Mouse (Mus musculus) CH12.LX (cell line): Measurements from ENCODE around the gene Errfi1. TPM values are rescaled to one million over a fixed set of nuclear protein-coding genes. Genes with fewer than 3 reads are reported as not detected.

Source experiments
- DNase-seq: peaks from one replicate; pipeline ENCODE4 v3.0.0-alpha.2; 2013; ENCODE audit errors: extremely low read depth
- H3K27ac ChIP-seq: 2 replicates; pipeline ENCODE4 v1.5.1; 2012; ENCODE audit warnings: low read depth, mild to moderate bottlenecking, control low read depth, moderate library complexity; ENCODE audit not compliant: insufficient read depth
- H3K27me3 ChIP-seq: replicated peaks from 2 replicates; pipeline ENCODE3; 2012; ENCODE audit warnings: inconsistent platforms
- H3K36me3 ChIP-seq, 2 experiments: replicated peaks in 1 of 2; 2 replicates each; pipeline versions ENCODE3 to v1.6.1; 2012; ENCODE audit warnings: inconsistent platforms in 1 of 2, low read length in 1 of 2, mild to moderate bottlenecking in 1 of 2, mixed read lengths in 1 of 2, moderate library complexity in 1 of 2; ENCODE audit not compliant: control insufficient read depth in 1 of 2, insufficient read depth in 1 of 2
- H3K4me1 ChIP-seq, 2 experiments: 2 replicates each; pipeline ENCODE4 v1.6.1; 2012; ENCODE audit warnings: inconsistent platforms in 1 of 2, moderate library complexity in 1 of 2; ENCODE audit not compliant: insufficient read depth in 2 of 2, control insufficient read depth in 1 of 2
- H3K4me2 ChIP-seq: 2 replicates; pipeline ENCODE4 v1.6.1; 2012; ENCODE audit warnings: low read depth, mild to moderate bottlenecking, control low read depth; ENCODE audit not compliant: poor library complexity, insufficient read depth, severe bottlenecking
- H3K4me3 ChIP-seq, 3 experiments: fragments of 150-350 bp in 1 of 3; sonication (generic) in 1 of 3; replicated peaks in 1 of 3; 2 replicates each; pipeline versions ENCODE3 to v1.5.1; 2011 to 2012; ENCODE audit warnings: low read depth in 2 of 3, low read length in 2 of 3, mild to moderate bottlenecking in 2 of 3, moderate library complexity in 2 of 3, control low read depth in 1 of 3, improper control_type of control experiment in 1 of 3, inconsistent platforms in 1 of 3, mixed read lengths in 1 of 3; ENCODE audit not compliant: poor library complexity in 1 of 3
- H3K79me2 ChIP-seq: replicated peaks from 2 replicates; pipeline ENCODE4 v1.6.1; 2012; ENCODE audit warnings: mild to moderate bottlenecking, moderate library complexity; ENCODE audit not compliant: control insufficient read depth, poor library complexity, insufficient read depth, severe bottlenecking; ENCODE audit errors: extremely low read depth
- H3K9ac ChIP-seq: 2 replicates; pipeline ENCODE4 v1.6.1; 2012; ENCODE audit warnings: low read depth, mild to moderate bottlenecking, control low read depth, moderate library complexity; ENCODE audit not compliant: insufficient read depth
- H3K9me3 ChIP-seq: replicated peaks from 2 replicates; pipeline ENCODE3; 2012; ENCODE audit warnings: low read length, inconsistent platforms, mixed read lengths
- CHD1 ChIP-seq: IDR thresholded peaks from 2 replicates; pipeline ENCODE4 v1.6.1; 2012; ENCODE audit warnings: low read depth, low read length, improper control_type of control experiment, inconsistent platforms
- CHD2 ChIP-seq: IDR thresholded peaks from 2 replicates; pipeline ENCODE4 v1.6.1; 2011; ENCODE audit warnings: low read length, improper control_type of control experiment
- CTCF ChIP-seq, 2 experiments: IDR thresholded peaks in 1 of 2; conservative IDR thresholded peaks in 1 of 2; 2 replicates each; pipeline ENCODE4 v1.5.1; 2011 to 2012; ENCODE audit warnings: low read depth in 2 of 2, low read length in 2 of 2, improper control_type of control experiment in 1 of 2, inconsistent platforms in 1 of 2, mild to moderate bottlenecking in 1 of 2, moderate library complexity in 1 of 2
- E2F4 ChIP-seq: IDR thresholded peaks from 2 replicates; pipeline ENCODE4 v1.6.1; 2011; ENCODE audit warnings: low read depth, low read length, improper control_type of control experiment; ENCODE audit not compliant: insufficient replicate concordance
- EP300 ChIP-seq: IDR thresholded peaks from 2 replicates; pipeline ENCODE4 v1.6.1; 2011; ENCODE audit warnings: low read length, improper control_type of control experiment
- GABPA ChIP-seq: IDR thresholded peaks from 2 replicates; pipeline ENCODE4 v1.6.1; 2012; ENCODE audit warnings: low read depth, low read length, improper control_type of control experiment, inconsistent platforms; ENCODE audit not compliant: insufficient replicate concordance
- HCFC1 ChIP-seq: IDR thresholded peaks from 2 replicates; pipeline ENCODE4 v1.6.1; 2012; ENCODE audit warnings: low read depth, mild to moderate bottlenecking, inconsistent platforms, low read length, improper control_type of control experiment
- IRF4 ChIP-seq: IDR thresholded peaks from 2 replicates; pipeline ENCODE4 v1.6.1; 2014; ENCODE audit warnings: low read depth, mild to moderate bottlenecking, inconsistent platforms, low read length, improper control_type of control experiment
- JUN ChIP-seq: IDR thresholded peaks from 2 replicates; pipeline ENCODE4 v1.6.1; 2011; ENCODE audit warnings: low read depth, mild to moderate bottlenecking, low read length, improper control_type of control experiment, moderate library complexity; ENCODE audit not compliant: insufficient read depth
- KAT2A ChIP-seq: IDR thresholded peaks from 2 replicates; pipeline ENCODE4 v1.6.1; 2012; ENCODE audit warnings: low read length, improper control_type of control experiment, inconsistent platforms; ENCODE audit not compliant: insufficient replicate concordance
- MAX ChIP-seq: IDR thresholded peaks from 2 replicates; pipeline ENCODE4 v1.6.1; 2011; ENCODE audit warnings: low read length, improper control_type of control experiment
- MAZ ChIP-seq: IDR thresholded peaks from 2 replicates; pipeline ENCODE4 v1.6.1; 2012; ENCODE audit warnings: low read depth, mild to moderate bottlenecking, inconsistent platforms, low read length, improper control_type of control experiment, moderate library complexity
- MXI1 ChIP-seq: IDR thresholded peaks from 2 replicates; pipeline ENCODE4 v1.6.1; 2011; ENCODE audit warnings: mild to moderate bottlenecking, low read depth, low read length, improper control_type of control experiment
- MYC ChIP-seq: IDR thresholded peaks from 2 replicates; pipeline ENCODE4 v1.6.1; 2011; ENCODE audit warnings: low read depth, mild to moderate bottlenecking, improper control_type of control experiment, low read length
- NELFE ChIP-seq: IDR thresholded peaks from 2 replicates; pipeline ENCODE4 v1.6.1; 2011; ENCODE audit warnings: low read depth, low read length, improper control_type of control experiment
- NRF1 ChIP-seq: IDR thresholded peaks from 2 replicates; pipeline ENCODE4 v1.6.1; 2014; ENCODE audit warnings: low read depth, mild to moderate bottlenecking, inconsistent platforms, low read length, improper control_type of control experiment, moderate library complexity
- POLR2A ChIP-seq: IDR thresholded peaks from 2 replicates; pipeline ENCODE4 v1.6.1; 2011; ENCODE audit warnings: low read depth, mild to moderate bottlenecking, improper control_type of control experiment, low read length
- RCOR1 ChIP-seq: conservative IDR thresholded peaks from 2 replicates; pipeline ENCODE4 v1.6.1; 2012; ENCODE audit warnings: low read depth, mild to moderate bottlenecking, inconsistent platforms, low read length, improper control_type of control experiment
- SIN3A ChIP-seq: IDR thresholded peaks from 2 replicates; pipeline ENCODE4 v1.6.1; 2012; ENCODE audit warnings: low read length, improper control_type of control experiment, inconsistent platforms
- SMC3 ChIP-seq: IDR thresholded peaks from 2 replicates; pipeline ENCODE4 v1.6.1; 2011; ENCODE audit warnings: low read depth, low read length, improper control_type of control experiment
- TBP ChIP-seq: conservative IDR thresholded peaks from 2 replicates; pipeline ENCODE4 v1.6.1; 2011; ENCODE audit warnings: low read depth, low read length, improper control_type of control experiment
- UBTF ChIP-seq: IDR thresholded peaks from 2 replicates; pipeline ENCODE4 v1.6.1; 2012; ENCODE audit warnings: low read depth, mild to moderate bottlenecking, inconsistent platforms, low read length, improper control_type of control experiment, moderate library complexity
- USF2 ChIP-seq: conservative IDR thresholded peaks from 2 replicates; pipeline ENCODE4 v1.6.1; 2011; ENCODE audit warnings: low read depth, low read length, improper control_type of control experiment
- ZC3H11A ChIP-seq: IDR thresholded peaks from 2 replicates; pipeline ENCODE4 v1.6.1; 2012; ENCODE audit warnings: low read depth, mild to moderate bottlenecking, inconsistent platforms, low read length, improper control_type of control experiment
- ZKSCAN1 ChIP-seq: IDR thresholded peaks from 2 replicates; pipeline ENCODE4 v1.6.1; 2012; ENCODE audit warnings: low read depth, inconsistent platforms, low read length, improper control_type of control experiment, borderline replicate concordance
- ZMIZ1 ChIP-seq: IDR thresholded peaks from 2 replicates; pipeline ENCODE4 v1.6.1; 2012; ENCODE audit warnings: low read depth, mild to moderate bottlenecking, inconsistent platforms, low read length, improper control_type of control experiment
- ZNF384 ChIP-seq: IDR thresholded peaks from 2 replicates; pipeline ENCODE4 v1.6.1; 2012; ENCODE audit warnings: low read depth, low read length, improper control_type of control experiment, inconsistent platforms
- dilution Hi-C: fragments of 300-500 bp; cut with MboI; formaldehyde crosslinking; loops from 2 replicates; pipeline ENCODE4 v1.14.3; 2020; ENCODE audit warnings: low sequenced_read_pairs; ENCODE audit not compliant: extremely low pct_unique_long_range_greater_than_20kb, extremely low pct_ligation_motif_present
- in situ Hi-C: fragments of 300-500 bp; cut with MboI; formaldehyde crosslinking; loops from 3 replicates; pipeline ENCODE4 v1.14.3; 2019; ENCODE audit warnings: low sequenced_read_pairs, low pct_ligation_motif_present, low pct_unique_long_range_greater_than_20kb, mixed read lengths
- polyA plus RNA-seq: library from polyadenylated mRNA; unstranded; fragments of >175 nt; gene quantifications from 2 replicates; pipeline ENCODE4 v1.2.1, GENCODE M21; 2012; ENCODE audit warnings: low read depth; ENCODE audit not compliant: insufficient read length
- total RNA-seq, 2 experiments: library from RNA; depleted of rRNA; stranded (reverse); fragments of 300-350 nt in 1 of 2; fragments of >200 nt in 1 of 2; gene quantifications; 2 replicates each; pipeline ENCODE4 v1.2.3; 2012 to 2014

Errfi1 gene
- total and polyA plus RNA-seq, 3 experiments: 0.08 to 0.28 (median 0.14) TPM

DNA sequence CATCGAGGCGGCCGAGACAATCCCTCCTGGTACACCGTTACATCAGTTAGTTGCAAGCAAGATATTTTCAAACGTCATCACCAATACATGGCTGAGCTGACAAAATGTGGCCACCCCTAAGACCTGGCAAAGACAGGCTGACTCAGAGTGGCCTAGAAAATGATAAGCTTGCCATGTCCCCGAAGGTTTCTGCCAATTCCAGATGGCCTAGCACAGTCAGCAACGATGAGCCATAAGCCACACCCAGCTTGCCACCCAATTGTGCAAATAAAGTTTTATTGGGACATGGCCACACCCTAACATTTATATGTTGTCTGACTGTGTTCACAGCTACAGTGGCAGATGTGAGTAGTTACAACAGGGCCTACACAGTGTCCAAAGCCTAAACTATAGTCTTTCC, 10.5 kb upstream of the Errfi1 start:
- no peak for DNase-seq
- Histone ChIP-seq H3K9me3 (no peaks in the 10 kb centered on the region), H3K4me2 (no peak overlapping the region), H3K79me2 (no peaks in the 10 kb centered on the region), H3K27ac (no peak overlapping the region), H3K27me3 (no peaks in the 10 kb centered on the region), H3K4me1 (peaks cover 0 to 4% of the 10 kb centered on the region in 2 experiments; a peak in 2 of 4 replicates), H3K36me3 (no peaks in the 10 kb centered on the region), H3K4me3 (no peak overlapping the region), H3K9ac (no peak overlapping the region)
- dilution Hi-C loops (no loop called here), in situ Hi-C loops (no loop called here)
- no peak for TF ChIP-seq NRF1
- TF ChIP-seq TBP: no peak
- TF ChIP-seq HCFC1: no peak
- TF ChIP-seq MXI1: no peak
- no peak for TF ChIP-seq EP300
- TF ChIP-seq MAX: no peak
- no peak for TF ChIP-seq IRF4
- TF ChIP-seq GABPA: no peak
- TF ChIP-seq UBTF: no peak
- TF ChIP-seq CHD2: no peak
- TF ChIP-seq SMC3: no peak
- no peak for TF ChIP-seq CHD1
- TF ChIP-seq MAZ: no peak
- TF ChIP-seq KAT2A: no peak
- no peak for TF ChIP-seq USF2
- no peak for TF ChIP-seq CTCF (conservative IDR thresholded peaks at IDR 0.05 in 1 of 2, IDR thresholded peaks at IDR 0.05 in 1 of 2; ENCODE audit: low read depth in 2 of 2, low read length in 2 of 2)
- TF ChIP-seq RCOR1: no peak

DNA sequence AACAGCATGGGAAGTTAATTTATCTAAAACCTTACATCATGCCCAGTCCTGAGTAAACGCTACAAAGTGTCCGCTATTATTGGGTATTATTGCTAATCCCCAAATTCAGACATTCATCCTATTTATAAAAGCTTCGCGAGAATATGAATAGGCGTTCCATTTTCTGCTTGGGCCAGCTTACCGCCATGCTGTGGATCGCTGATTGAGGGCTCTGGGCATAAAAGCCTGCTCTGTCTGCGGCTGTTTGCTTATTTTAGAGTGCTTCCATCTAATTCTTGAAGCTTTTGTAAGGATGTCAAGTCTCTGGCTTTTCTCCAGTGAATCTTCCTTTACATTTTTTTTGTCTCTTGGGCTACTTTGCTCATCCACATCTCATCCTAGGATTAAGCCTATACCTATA, 7.4 kb upstream of the Errfi1 start:
- dilution Hi-C loops (no loop called here), in situ Hi-C loops (no loop called here)
- H3K4me2 ChIP-seq: no peak overlapping the region
- no peaks in the 10 kb centered on the region for H3K27me3 ChIP-seq
- no peak overlapping the region for H3K4me3 ChIP-seq
- TF ChIP-seq ZMIZ1: no peak
- TF ChIP-seq HCFC1: no peak
- TF ChIP-seq ZKSCAN1: no peak
- no peak for TF ChIP-seq SIN3A
- no peak for TF ChIP-seq CTCF (conservative IDR thresholded peaks at IDR 0.05 in 1 of 2, IDR thresholded peaks at IDR 0.05 in 1 of 2; ENCODE audit: low read depth in 2 of 2, low read length in 2 of 2)
- no peak for TF ChIP-seq MAZ
- no peak for TF ChIP-seq E2F4
- no peak for TF ChIP-seq ZC3H11A
- TF ChIP-seq ZNF384: no peak
- no peak for TF ChIP-seq JUN
- TF ChIP-seq NELFE: no peak
- no peak for TF ChIP-seq RCOR1
- TF ChIP-seq MYC: no peak
- no peak for TF ChIP-seq IRF4
- no peak for TF ChIP-seq POLR2A
- TF ChIP-seq, all 38 proteins: peak for 0
- no peak overlapping the region for H3K9ac ChIP-seq
- H3K9me3 ChIP-seq: no peaks in the 10 kb centered on the region
- no peaks in the 10 kb centered on the region for H3K36me3 ChIP-seq
- H3K4me1 ChIP-seq: peaks cover 0 to 3% of the 10 kb centered on the region in 2 experiments; a peak in 2 of 4 replicates
- DNase-seq: no peak
- no peak overlapping the region for H3K27ac ChIP-seq
- no peaks in the 10 kb centered on the region for H3K79me2 ChIP-seq
